Mouse (Mus musculus) lung, embryonic 16.5 days (tissue): ENCODE data around the gene Tnfrsf14. TPM values are rescaled to one million over a fixed set of nuclear protein-coding genes. Genes with fewer than 3 reads are reported as not detected.

Experiments used
- ATAC-seq: fragments of 200-750 bp; cut with Nextera tagmentation; 2 replicates; pipeline ENCODE4 v1.8.0; 2017; ENCODE audit warnings: low read depth, mild to moderate bottlenecking, moderate library complexity
- H3K27ac ChIP-seq: fragments of 300-500 bp; sonication (generic); 2 replicates; pipeline ENCODE4 v1.5.1; 2014; ENCODE audit warnings: mild to moderate bottlenecking, control low read depth, low read length
- H3K27me3 ChIP-seq: fragments of 300-500 bp; sonication (generic); 2 replicates; pipeline ENCODE4 v1.6.1; 2014; ENCODE audit warnings: low read depth, low read length, mixed read lengths; ENCODE audit not compliant: control insufficient read depth, insufficient read depth
- H3K36me3 ChIP-seq: fragments of 300-500 bp; sonication (generic); 2 replicates; pipeline ENCODE4 v1.6.1; 2014; ENCODE audit warnings: low read length; ENCODE audit not compliant: control insufficient read depth, insufficient read depth
- H3K4me1 ChIP-seq: fragments of 300-500 bp; sonication (generic); replicated peaks from 2 replicates; pipeline ENCODE4 v1.6.1; 2014; ENCODE audit warnings: low read length, mixed read lengths; ENCODE audit not compliant: control insufficient read depth, insufficient read depth
- H3K4me2 ChIP-seq: fragments of 300-500 bp; sonication (generic); 2 replicates; pipeline ENCODE4 v1.6.1; 2014; ENCODE audit warnings: low read depth, low read length, control low read depth
- H3K4me3 ChIP-seq: fragments of 300-500 bp; sonication (generic); 2 replicates; pipeline ENCODE4 v1.5.1; 2014; ENCODE audit warnings: mild to moderate bottlenecking, low read length, control low read depth
- H3K9ac ChIP-seq: fragments of 300-500 bp; sonication (generic); 2 replicates; pipeline ENCODE4 v1.6.1; 2014; ENCODE audit warnings: low read length, control low read depth
- H3K9me3 ChIP-seq: fragments of 300-500 bp; sonication (generic); 2 replicates; pipeline ENCODE4 v1.6.1; 2016; ENCODE audit warnings: low read length; ENCODE audit not compliant: control insufficient read depth
- WGBS: fragments of 180-500 bp; shearing (Covaris S2); extraction: QIAGEN DNeasy Blood & Tissue Kit; methylation state at CpG from one replicate; pipeline ENCODE4 v1.1.7; 2014; 5-methylcytosine and 5-hydroxymethylcytosine counted together
- polyA plus RNA-seq: library from polyadenylated mRNA; unstranded; fragments of >200 nt; fragmentation: Nextera tagmentation; extraction: Ambion mirVana; gene quantifications from 2 replicates; pipeline ENCODE4 v1.2.1, GENCODE M21; 2015

Gene Tnfrsf14
- polyA plus RNA-seq, 1 experiment from 2014 or later: 1.7 TPM

DNA sequence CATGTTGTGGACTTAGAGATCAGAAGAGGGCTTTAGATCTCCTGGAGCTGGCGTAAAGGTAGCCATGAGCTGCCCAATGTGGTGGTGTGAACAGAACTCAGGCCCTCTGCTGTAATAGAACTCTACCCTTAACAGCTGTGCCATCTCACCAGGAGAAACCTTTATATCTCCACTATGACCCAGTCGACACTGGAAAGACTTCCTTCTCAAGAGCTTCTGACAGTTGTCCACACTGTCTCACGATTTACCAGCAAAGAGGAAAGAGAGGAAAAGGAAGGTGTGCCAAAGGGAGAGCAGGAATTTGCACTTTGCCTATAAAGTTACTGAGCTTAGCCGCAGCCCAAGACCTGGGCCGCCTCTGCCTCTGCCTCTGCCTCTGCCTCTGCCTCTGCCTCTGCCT, 13.5 kb upstream of the Tnfrsf14 start:
- peaks cover 4% of the 10 kb centered on the region; the same call in 1 of the 2 replicates for H3K4me1 ChIP-seq
- H3K27ac ChIP-seq: no peak overlapping the region
- no peak overlapping the region for H3K9ac ChIP-seq
- ATAC-seq: no peak
- H3K9me3 ChIP-seq: no peaks in the 10 kb centered on the region
- no peaks in the 10 kb centered on the region for H3K36me3 ChIP-seq
- 86% methylated on average over 5 of the region's 5 CpGs for WGBS
- H3K4me3 ChIP-seq: no peak overlapping the region
- no peak overlapping the region for H3K4me2 ChIP-seq
- H3K27me3 ChIP-seq: no peaks in the 10 kb centered on the region

DNA sequence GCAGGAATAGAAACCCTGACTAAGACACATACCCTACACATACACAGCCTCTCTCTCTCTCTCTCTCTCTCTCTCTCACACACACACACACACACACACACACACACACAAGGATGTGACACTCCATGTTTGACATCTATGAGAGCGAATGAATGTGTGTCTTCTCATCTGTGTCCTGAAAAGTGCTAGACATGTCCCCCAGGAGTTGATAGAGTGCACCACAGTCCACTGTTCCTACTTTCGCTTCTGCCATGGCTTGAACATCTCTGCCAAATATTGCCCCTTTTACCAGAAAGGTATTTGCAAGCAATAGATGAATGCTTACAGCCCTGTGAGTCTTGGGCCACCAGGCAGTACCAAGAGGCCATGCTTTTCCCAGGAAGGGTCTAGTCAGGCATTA, 11.8 kb upstream of the Tnfrsf14 start:
- Histone ChIP-seq H3K27ac (no peak overlapping the region), H3K4me2 (no peak overlapping the region), H3K4me3 (no peak overlapping the region), H3K4me1 (no peaks in the 10 kb centered on the region), H3K9ac (no peak overlapping the region), H3K9me3 (no peaks in the 10 kb centered on the region), H3K27me3 (no peaks in the 10 kb centered on the region), H3K36me3 (no peaks in the 10 kb centered on the region)
- ATAC-seq: no peak
- WGBS: 82% methylated on average over 2 of the region's 2 CpGs

DNA sequence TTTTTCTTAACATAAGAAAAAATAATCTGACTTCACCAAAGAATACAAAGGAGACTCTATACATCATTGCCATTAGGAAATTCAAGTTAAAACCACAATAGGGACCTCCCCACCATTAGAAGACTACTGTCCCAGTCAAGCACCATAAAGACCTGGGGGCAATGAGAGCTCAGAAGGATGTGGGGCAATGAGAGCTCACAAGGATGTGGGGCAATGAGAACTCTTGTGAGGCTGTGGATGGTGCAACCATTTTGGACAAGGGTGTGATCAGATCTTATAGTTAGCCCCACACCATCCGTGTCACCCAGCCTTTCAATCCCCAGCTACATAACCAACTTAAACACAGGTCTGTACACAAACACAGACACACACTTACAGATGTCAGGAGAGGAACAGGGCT, 9.4 kb upstream of the Tnfrsf14 start:
- WGBS: 40% methylated on average over 1 of the region's 1 CpGs
- Histone ChIP-seq H3K36me3 (no peaks in the 10 kb centered on the region), H3K27ac (no peak overlapping the region), H3K4me2 (no peak overlapping the region), H3K9ac (no peak overlapping the region), H3K4me1 (no peaks in the 10 kb centered on the region), H3K4me3 (no peak overlapping the region), H3K27me3 (no peaks in the 10 kb centered on the region), H3K9me3 (no peaks in the 10 kb centered on the region)
- ATAC-seq: no peak

DNA sequence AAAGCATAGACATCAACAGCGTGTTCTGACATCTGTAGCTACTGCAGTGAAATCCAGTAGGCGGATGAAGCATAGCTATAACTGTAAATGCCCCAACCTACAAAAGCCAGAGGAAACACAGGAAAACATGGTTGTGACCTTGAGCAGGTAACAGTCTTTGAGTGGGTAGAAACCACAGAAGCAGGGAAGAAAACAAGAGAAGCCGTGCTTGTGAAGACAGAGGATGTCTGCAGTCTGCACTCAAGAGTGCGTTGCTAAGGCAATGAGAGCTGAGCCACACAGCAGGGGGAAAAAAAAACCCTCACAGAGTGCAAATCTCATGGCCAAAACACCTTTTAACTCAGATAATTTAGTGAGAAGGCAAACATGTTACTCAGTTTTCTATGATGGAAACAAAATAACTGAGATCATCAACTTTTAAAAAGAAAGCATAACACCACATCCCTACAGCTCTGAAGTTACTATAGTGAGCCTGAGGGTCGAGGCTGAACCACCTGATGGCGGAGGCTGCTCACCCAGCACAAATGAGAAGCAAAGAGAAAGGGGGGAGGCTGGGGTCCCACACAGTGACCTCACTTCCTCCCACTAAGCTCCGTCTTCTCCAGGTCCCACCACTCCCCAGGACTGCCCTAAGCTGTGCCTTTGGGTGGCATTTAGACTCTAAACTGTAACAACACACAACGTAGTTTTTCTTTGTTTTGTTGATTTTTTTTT, 8.3 kb upstream of the Tnfrsf14 start:
- Histone ChIP-seq H3K27ac (no peak overlapping the region), H3K27me3 (no peaks in the 10 kb centered on the region), H3K9ac (no peak overlapping the region), H3K36me3 (no peaks in the 10 kb centered on the region), H3K4me3 (no peak overlapping the region), H3K9me3 (no peaks in the 10 kb centered on the region), H3K4me2 (no peak overlapping the region), H3K4me1 (no peaks in the 10 kb centered on the region)
- ATAC-seq: no peak
- 55% methylated on average over 8 of the region's 8 CpGs for WGBS

DNA sequence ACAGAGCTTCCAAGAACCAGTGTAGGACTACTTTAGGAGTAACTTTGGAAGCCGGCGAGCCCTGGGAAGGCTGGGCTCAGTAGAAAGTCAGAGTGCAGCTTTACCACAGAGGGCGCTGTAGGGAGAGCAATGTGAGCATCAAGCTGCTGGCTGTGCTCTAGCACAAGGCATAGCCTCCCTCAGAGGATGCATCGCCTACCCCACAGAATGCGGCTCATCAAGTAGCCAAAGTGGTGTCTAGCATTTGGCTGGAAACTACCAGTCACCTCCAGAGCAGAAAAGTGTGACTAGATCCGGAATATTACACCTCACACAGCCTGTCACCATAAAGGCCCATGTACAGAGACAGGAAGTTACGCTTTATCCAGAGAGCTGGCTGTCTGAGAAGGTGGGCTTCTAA, 7.4 kb upstream of the Tnfrsf14 start:
- H3K4me2 ChIP-seq: no peak overlapping the region
- no peaks in the 10 kb centered on the region for H3K9me3 ChIP-seq
- no peak overlapping the region for H3K9ac ChIP-seq
- no peaks in the 10 kb centered on the region for H3K4me1 ChIP-seq
- no peaks in the 10 kb centered on the region for H3K27me3 ChIP-seq
- 72% methylated on average over 7 of the region's 7 CpGs for WGBS
- ATAC-seq: no peak
- H3K36me3 ChIP-seq: no peaks in the 10 kb centered on the region
- H3K27ac ChIP-seq: no peak overlapping the region
- H3K4me3 ChIP-seq: no peak overlapping the region

DNA sequence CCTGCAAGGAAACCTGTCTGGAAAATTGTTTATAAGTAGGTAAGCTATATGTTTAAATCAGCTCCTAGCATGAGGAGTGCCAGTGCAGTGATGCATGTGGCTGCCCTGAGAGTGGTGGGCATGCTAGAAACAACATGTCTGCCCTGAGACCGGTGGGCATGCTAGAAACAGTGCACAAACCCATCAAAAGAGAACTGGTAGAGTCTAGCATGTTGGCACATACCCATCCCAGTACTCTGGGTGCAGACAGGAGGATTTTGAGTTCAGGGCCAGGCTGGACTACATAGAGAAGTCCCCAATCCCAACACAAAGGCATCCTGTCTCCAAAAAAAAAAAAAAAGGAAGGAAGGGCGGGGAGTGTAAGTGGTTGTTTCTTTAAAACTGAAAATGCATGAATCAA, 6.4 kb upstream of the Tnfrsf14 start:
- H3K9ac ChIP-seq: no peak overlapping the region
- ATAC-seq: no peak
- H3K27ac ChIP-seq: no peak overlapping the region
- no peaks in the 10 kb centered on the region for H3K27me3 ChIP-seq
- H3K9me3 ChIP-seq: no peaks in the 10 kb centered on the region
- H3K4me1 ChIP-seq: no peaks in the 10 kb centered on the region
- no peaks in the 10 kb centered on the region for H3K36me3 ChIP-seq
- H3K4me3 ChIP-seq: no peak overlapping the region
- 84% methylated on average over 2 of the region's 2 CpGs for WGBS
- H3K4me2 ChIP-seq: no peak overlapping the region

DNA sequence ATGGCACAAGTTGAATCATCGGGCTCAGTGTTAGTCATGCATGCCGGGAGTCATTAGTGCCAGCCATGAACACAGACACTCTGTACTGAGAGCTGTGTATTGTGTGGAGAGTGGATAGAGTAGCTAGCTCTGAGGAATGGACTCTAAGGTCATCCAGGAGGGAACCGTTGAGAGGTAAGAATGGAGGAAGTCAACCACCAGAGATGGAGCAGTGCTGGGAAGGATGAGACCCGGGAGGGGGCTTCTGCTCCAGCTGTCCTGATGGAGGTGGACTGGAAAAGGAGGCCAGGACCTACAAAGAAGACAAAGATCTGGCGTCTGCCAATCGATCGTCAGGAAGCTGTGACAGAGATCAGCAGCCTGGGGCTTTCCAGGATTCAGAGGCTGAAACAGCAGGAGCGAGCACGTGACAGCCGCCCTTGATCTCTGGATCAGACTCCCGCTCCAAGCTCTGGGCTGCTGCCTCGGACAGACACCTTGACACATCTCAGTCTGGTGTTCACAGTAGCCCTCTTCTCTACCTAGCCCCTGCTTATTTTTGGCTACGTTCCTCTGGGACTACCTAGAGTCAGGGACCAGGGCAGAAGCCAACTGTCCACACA, 5.0 kb upstream of the Tnfrsf14 start:
- Histone ChIP-seq H3K4me1 (peaks cover 3% of the 10 kb centered on the region), H3K27me3 (no peaks in the 10 kb centered on the region), H3K9me3 (no peaks in the 10 kb centered on the region), H3K27ac (no peak overlapping the region), H3K4me2 (no peak overlapping the region), H3K4me3 (no peak overlapping the region), H3K9ac (no peak overlapping the region), H3K36me3 (no peaks in the 10 kb centered on the region)
- ATAC-seq: no peak
- 52% methylated on average over 13 of the region's 13 CpGs for WGBS

DNA sequence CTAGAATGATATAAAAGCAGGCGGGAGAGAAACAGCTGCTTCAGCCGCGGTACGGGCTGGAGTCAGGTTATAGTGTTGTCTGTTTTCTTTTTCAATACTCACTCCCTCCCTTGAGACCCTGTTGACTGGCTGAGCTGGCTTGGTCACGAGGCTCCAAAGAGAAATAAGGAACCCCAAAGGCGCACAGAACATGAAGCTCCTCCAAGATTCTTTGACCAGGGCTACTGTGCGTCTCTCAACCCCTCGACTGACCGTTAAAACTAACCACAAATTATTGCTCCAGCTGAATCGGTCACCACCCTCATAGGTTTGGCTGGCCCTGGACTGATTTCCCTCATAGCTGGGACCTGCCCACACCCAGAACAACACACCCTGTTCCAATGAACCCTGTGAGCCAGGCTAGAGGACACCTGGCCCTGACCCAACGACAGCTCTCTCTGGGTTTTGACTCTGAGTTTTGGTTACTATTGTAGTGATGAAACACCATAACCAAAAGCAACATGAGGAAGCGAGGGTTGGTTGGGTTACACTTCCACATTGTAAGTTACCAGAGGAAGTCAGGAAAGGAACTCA, 811 bp upstream of the Tnfrsf14 start:
- no peak for ATAC-seq
- H3K9ac ChIP-seq: no peak overlapping the region
- no peaks in the 10 kb centered on the region for H3K36me3 ChIP-seq
- H3K9me3 ChIP-seq: no peaks in the 10 kb centered on the region
- peaks cover 13% of the 10 kb centered on the region for H3K4me1 ChIP-seq
- 72% methylated on average over 12 of the region's 12 CpGs for WGBS
- no peaks in the 10 kb centered on the region for H3K27me3 ChIP-seq
- no peak overlapping the region for H3K27ac ChIP-seq
- H3K4me3 ChIP-seq: no peak overlapping the region
- no peak overlapping the region for H3K4me2 ChIP-seq

DNA sequence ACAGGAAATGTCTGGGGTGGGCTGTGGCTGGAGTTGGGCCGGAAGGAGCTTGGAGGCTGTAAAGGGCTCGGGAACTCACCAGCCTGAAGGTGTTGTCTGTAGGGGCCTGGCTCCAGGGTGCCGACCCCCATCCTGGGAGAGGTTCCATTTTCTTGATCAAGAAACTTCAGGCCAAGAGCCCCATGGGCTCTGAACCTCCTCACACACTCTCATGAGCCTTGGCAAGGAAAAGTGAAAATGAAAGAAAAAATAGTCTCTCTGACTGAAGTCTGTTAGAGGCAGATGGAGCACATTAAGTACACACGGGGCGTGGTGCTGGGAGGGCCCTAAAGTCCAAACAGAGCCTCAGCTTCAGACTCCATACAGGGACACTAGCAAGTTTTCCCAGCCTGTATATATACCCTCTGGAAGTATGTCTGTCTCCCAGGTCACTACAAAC, 445 bp downstream of the Tnfrsf14 start:
- H3K9me3 ChIP-seq: no peaks in the 10 kb centered on the region
- H3K27me3 ChIP-seq: no peaks in the 10 kb centered on the region
- peak; percentile 82 for ATAC-seq
- peak overlapping the region; percentile 56 for H3K27ac ChIP-seq
- H3K4me2 ChIP-seq: peak overlapping the region; percentile 50
- peak overlapping the region; percentile 55 for H3K9ac ChIP-seq
- H3K4me3 ChIP-seq: peak overlapping the region; percentile 32
- H3K4me1 ChIP-seq: peaks cover 13% of the 10 kb centered on the region
- WGBS: 18% methylated on average over 5 of the region's 5 CpGs
- H3K36me3 ChIP-seq: no peaks in the 10 kb centered on the region
